Mouse (Mus musculus) c-Kit-negative CD71-positive TER-119-positive erythroid progenitor cells, embryonic 14.5 days (primary cell): ENCODE results near the gene Dennd5b.
"Not testable (repeated sequence)": the region's sequence is repeated elsewhere in the genome, so short reads cannot be mapped to it uniquely, and the experiment has no call there.

Experiments used
- DNase-seq: peaks from one replicate; pipeline ENCODE4 v3.0.0-alpha.2; 2013; ENCODE audit warnings: low read depth, low spot score

The Dennd5b gene

GRCm38 (mm10) chr6:148955641-148956420 lies 145.6 kb downstream of the Dennd5b start:
- no peak for DNase-seq

DNA sequence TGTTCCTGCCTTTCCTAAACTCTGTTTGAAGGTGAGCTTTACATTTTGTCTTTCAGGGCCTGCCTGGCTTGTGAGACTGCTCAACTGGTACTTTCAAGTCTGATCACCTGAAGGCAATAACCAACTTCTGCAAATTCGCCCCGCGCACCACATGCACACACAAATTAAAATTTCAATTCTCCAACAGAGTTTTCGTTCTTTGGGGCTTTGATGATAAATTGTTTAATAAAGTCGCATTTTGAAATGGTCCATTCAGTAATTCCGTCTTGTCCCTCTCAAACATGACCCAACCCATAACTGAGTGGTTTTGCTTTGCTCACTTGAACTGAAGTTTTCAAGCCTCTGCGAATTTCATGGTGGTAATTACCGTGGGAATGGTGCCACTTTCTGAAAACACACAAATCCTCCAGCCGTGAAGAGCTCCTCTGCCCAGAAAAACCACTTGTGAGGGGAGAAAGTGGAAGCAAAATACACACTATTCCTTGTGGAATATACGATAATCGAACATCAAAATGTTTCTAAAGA lies 154.5 kb downstream of the Dennd5b start:
- DNase-seq, result no peak

DNA sequence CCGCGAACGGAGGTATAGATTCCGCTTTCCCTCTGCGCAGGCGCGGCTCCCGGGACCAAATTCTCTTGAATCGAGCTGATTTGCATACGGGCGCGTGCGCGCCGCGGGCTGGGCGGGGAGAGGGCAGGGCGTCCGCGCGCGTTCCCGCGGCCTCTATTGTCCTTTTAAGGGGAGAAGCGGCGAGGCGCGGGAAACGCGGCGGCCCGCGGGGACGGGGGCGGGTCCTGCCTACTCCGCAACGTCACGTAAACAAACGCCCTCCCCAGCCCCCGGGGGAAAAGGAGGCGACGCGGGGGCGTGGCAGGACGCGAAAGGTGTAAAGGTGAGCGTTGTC lies 155.1 kb downstream of the Dennd5b start, which contains the start of gene Sinhcaf:
Gene Sinhcaf, minus strand, starts transcription at position 59 of the 334 bp plus-strand sequence.
- peak; percentile 91 for DNase-seq

DNA sequence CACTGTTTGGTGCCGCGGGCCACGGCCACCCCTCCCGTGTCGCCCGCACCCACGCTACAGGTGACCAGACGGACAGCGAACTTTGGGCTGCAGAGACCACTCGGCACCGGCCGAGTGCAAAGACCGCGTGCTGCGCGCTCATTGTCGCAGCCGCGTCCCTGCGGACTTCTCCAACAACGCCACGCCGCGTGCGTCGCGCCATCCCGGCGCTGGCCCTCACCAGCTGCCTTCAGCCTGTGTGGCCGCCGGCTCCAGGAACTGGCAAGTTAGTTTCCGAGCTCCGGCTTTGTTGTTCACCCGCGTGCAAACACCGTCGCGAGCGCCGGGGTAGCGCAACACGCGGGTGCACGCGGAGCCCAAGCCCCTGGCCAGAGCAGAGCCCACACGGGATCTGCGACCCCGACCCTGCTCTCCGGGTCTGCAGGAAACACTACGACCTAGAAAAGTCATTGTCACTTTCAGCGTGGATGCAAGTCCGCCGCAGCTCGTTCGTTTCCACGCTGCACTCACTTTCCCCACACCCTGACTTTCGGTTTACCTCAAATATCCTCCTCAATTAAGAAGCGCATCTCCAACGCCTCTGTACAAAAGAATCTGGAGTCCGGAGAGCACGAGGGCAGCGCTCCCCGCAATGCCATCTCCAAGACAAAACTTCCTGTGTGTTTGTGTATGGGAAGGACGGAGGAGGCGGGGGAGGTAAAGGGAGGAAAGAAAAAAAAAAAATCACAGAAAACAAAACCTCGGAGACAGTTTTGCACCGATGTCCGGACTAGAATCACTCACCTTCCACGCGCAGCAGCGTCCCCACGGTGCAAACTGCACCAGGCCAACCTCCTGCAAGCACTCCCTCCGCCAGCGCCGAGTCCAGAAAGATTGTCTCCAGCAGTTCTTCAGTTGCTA lies 155.7 kb downstream of the Dennd5b start:
- DNase-seq, result peak; percentile 29

DNA sequence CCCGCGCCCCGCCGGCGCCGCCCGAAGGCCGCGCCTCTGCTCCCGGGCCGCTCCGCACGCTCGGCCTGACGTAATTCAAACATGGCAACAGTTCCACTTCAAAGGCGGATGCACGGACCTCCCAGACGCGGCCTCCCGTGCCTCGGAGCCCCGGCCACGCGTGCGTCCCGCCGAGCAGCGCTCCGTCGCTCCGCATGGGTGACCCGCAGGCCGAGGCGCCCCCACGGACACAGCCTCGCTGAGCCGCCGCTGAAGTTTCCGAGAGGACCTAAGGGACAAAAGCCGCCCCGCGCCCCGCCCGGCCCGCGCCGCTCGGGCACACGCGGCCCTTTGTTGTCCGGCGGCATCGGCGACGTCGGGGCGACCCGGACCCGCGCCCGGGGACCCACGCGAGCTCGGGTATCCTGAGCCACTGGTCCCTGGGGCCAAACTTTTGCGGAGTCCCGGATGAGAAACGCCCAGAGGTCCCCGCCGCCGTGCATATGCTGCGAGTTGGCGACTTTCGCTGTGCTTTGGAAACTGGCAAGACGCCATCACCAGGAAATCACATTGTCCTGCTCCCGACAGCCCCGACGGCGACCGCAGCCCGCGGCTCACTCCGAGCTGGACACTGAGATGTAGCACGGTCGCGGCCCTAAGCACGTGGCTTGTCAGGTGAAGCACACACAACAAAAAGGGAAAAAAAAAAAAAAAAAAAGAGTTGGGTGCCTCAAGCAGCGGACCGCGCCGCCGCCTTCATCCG lies 156.5 kb downstream of the Dennd5b start:
- DNase-seq, result peak; percentile 49

GRCm38 (mm10) chr6:148944344-148944766 lies 157.1 kb downstream of the Dennd5b start:
- no peak for DNase-seq

DNA sequence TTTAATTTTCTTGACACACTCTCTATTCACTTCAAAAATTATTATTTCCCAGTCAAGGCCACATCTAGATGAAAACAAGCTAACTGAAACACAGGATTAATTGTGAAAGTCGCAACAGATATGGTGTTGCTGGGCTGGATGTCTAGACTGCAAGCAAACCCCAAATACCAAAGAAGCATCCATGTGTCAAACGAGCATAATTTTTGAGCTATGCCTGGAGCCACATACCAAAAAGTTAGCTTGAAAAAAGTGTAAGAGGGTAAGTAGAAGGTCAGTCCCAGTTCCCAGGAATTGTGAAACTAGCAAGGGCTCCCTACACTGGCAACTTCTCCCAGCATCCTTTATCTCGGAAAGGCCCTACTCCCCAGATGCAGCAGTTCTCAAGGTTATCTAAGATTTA lies 157.8 kb downstream of the Dennd5b start:
- no peak for DNase-seq

DNA sequence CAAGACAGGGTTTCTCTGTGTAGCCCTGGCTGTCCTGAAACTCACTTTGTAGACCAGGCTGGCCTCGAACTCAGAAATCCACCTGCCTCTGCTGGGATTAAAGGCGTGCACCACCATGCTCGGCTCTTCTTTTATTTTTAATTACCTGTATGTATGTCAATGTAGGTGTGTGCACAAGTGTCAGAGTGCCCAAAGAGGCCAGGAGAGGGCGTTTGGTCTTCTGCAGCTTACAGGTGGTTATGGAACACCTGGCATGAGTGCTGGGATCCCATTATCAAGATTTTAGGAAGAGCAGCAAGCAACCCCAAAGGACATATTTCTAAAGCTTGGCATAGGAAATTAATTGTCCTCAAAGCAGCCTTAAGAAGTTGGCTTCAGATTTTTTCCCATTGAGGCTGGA lies 159.1 kb downstream of the Dennd5b start:
- DNase-seq, result no peak

GRCm38 (mm10) chr6:148941880-148942279 lies 159.6 kb downstream of the Dennd5b start:
- no peak for DNase-seq

DNA sequence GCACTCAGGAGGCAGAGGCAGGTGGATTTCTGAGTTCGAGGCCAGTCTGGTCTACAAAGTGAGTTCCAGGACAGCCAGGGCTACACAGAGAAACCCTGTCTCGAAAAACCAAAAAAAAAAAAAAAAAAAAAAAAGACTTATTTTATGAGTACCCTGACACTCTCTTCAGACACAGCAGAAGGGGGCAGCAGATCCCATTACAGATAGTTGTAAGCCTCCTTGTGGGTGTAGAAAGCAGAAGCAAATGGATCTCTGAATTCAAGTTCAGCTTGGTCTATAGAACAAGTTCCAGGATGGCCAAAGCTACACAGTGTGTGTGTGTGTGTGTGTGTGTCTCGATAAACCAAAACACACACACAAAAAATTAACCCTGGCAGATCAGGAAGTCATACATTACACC lies 161.1 kb downstream of the Dennd5b start:
- DNase-seq, result not testable (repeated sequence)
